Mouse (Mus musculus) intestine, embryonic 16.5 days (tissue): ENCODE results near the gene Cep68. TPM values are rescaled to one million over a fixed set of nuclear protein-coding genes. Genes with fewer than 3 reads are reported as not detected.

Experiments
- ATAC-seq: fragments of 200-750 bp; cut with Nextera tagmentation; 2 replicates; pipeline ENCODE4 v1.8.0; 2017; ENCODE audit warnings: moderate TSS enrichment, moderate library complexity
- H3K27ac ChIP-seq: fragments of 300-500 bp; sonication (generic); 2 replicates; pipeline ENCODE4 v1.5.1; 2014; ENCODE audit warnings: mild to moderate bottlenecking, low read length
- H3K27me3 ChIP-seq: fragments of 300-500 bp; sonication (generic); replicated peaks from 2 replicates; pipeline ENCODE4 v1.6.1; 2014; ENCODE audit warnings: low read length, control low read depth, mixed read lengths; ENCODE audit not compliant: control insufficient read depth, insufficient read depth
- H3K36me3 ChIP-seq: fragments of 300-500 bp; sonication (generic); 2 replicates; pipeline ENCODE4 v1.6.1; 2014; ENCODE audit warnings: low read length, control low read depth; ENCODE audit not compliant: control insufficient read depth, insufficient read depth
- H3K4me1 ChIP-seq: fragments of 300-500 bp; sonication (generic); 2 replicates; pipeline ENCODE4 v1.6.1; 2014; ENCODE audit warnings: low read length, control low read depth, mixed read lengths; ENCODE audit not compliant: control insufficient read depth, insufficient read depth
- H3K4me2 ChIP-seq: fragments of 300-500 bp; sonication (generic); 2 replicates; pipeline ENCODE4 v1.6.1; 2014; ENCODE audit warnings: low read depth, low read length, control low read depth
- H3K4me3 ChIP-seq: fragments of 300-500 bp; sonication (generic); 2 replicates; pipeline ENCODE4 v1.5.1; 2014; ENCODE audit warnings: mild to moderate bottlenecking, low read length
- H3K9ac ChIP-seq: fragments of 300-500 bp; sonication (generic); 2 replicates; pipeline ENCODE4 v1.6.1; 2014; ENCODE audit warnings: low read depth, low read length
- H3K9me3 ChIP-seq: fragments of 300-500 bp; sonication (generic); 2 replicates; pipeline ENCODE4 v1.6.1; 2016; ENCODE audit warnings: low read length, control low read depth; ENCODE audit not compliant: control insufficient read depth
- WGBS: fragments of 180-500 bp; shearing (Covaris S2); extraction: QIAGEN DNeasy Blood & Tissue Kit; methylation state at CpG from one replicate; pipeline ENCODE4 v1.1.7; 2014; 5-methylcytosine and 5-hydroxymethylcytosine counted together
- polyA plus RNA-seq: library from polyadenylated mRNA; unstranded; fragments of >200 nt; fragmentation: Nextera tagmentation; extraction: Ambion mirVana; gene quantifications from 2 replicates; pipeline ENCODE4 v1.2.1, GENCODE M21; 2015

The Cep68 gene
- polyA plus RNA-seq, 1 experiment from 2014 or later: 20.8 TPM

DNA sequence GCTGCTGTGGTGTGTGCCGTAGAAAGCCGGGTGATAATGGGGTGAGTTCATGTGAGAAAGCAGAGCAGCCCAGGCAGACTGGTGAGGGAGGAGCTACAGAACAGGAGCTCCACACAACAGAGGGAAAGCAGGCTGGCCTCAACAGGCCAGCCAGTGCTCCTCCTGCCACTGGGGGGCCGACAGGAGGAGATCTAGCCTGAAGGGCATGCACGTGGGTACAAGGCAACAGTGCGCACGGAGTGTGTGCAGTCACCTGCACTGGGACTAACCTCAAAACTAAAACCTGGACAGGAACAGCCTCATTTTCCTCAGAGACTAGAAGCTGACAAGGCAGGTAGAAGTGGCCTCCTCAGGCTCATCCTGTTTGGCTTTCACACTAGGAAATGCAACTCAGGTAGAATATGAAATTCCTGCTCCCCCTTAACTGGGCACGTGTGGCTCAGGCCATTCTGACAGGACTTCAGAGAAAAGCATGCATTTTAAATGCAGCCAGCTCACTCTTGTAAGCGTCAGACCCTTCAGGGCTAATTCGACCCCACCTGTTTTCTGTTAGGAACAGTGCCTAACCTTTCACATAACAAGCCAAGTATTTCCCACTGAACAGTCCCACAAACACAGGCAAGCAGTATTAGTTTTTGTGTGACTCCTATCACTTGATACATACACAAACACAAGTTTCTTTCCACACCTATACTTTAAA lies 5.9 kb downstream of the Cep68 start:
- Histone ChIP-seq H3K9me3 (no peaks in the 10 kb centered on the region), H3K4me2 (no peak overlapping the region), H3K36me3 (peaks cover 22% of the 10 kb centered on the region), H3K27ac (no peak overlapping the region), H3K4me3 (no peak overlapping the region), H3K9ac (no peak overlapping the region), H3K4me1 (peaks cover 29% of the 10 kb centered on the region), H3K27me3 (no peaks in the 10 kb centered on the region)
- WGBS: 52% methylated on average over 9 of the region's 9 CpGs
- peak; percentile 49; the same call in 1 of the 2 replicates for ATAC-seq

DNA sequence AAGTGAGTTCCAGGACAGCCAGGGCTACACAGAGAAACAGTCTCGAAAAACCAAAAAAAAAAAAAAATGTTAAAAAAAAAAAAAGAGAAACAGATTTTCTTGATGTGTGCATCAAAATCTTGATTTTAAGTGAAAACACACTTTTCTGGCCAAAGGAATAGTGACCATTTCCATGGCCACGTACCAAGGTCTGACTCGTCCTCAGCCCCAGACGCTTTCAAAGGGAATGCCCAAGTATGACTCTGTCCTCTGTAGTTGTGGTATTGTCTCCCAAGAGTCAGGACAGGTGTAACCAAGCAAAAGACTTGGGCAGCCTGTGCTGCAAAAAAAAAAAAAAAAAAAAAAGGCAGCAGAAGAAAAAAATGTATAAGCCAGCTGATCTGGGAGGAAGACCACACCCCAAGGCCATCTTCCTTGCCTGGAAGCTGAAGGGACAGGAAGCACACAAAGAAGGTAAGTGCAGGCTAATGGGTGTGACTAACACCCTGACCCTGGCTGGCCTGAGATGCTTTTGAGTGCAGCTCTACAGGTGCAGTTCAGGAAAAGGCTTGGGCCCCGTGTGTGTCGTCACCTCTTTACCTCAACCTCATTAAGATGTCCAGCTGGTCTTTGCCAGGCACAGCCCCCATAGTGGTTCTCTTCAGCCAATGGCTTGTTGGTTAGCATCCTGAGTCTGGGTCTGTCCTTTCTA lies 6.7 kb downstream of the Cep68 start:
- Histone ChIP-seq H3K4me3 (no peak overlapping the region), H3K36me3 (peaks cover 22% of the 10 kb centered on the region), H3K9ac (no peak overlapping the region), H3K27ac (no peak overlapping the region), H3K4me1 (peaks cover 21% of the 10 kb centered on the region; the same call in 1 of the 2 replicates), H3K27me3 (no peaks in the 10 kb centered on the region), H3K9me3 (no peaks in the 10 kb centered on the region), H3K4me2 (no peak overlapping the region)
- ATAC-seq: no peak
- 87% methylated on average over 6 of the region's 6 CpGs for WGBS

DNA sequence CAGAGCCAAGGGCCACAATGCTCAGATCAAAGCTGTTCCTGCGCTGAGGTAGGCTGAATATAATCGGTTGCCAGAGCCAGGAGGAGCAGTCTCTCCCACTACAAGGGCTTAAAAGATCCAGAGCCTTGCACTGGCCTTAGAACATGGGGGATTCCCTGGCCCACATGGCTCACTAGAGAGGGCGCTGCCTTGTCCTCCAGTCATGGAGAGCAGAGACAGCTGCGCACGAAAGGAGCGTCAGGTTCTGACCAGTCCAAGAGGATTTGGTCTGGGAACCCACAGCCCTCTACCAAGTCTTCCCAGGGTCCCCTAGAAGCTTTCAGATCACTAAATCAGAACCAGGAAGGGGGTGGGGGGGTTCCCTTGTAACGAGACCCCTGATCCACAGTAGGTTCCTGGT lies 7.9 kb downstream of the Cep68 start:
- 95% methylated on average over 7 of the region's 7 CpGs for WGBS
- Histone ChIP-seq H3K4me1 (peaks cover 13% of the 10 kb centered on the region; the same call in 1 of the 2 replicates), H3K36me3 (peaks cover 27% of the 10 kb centered on the region), H3K4me3 (no peak overlapping the region), H3K9me3 (no peaks in the 10 kb centered on the region), H3K27me3 (no peaks in the 10 kb centered on the region), H3K9ac (no peak overlapping the region), H3K4me2 (no peak overlapping the region), H3K27ac (no peak overlapping the region)
- ATAC-seq: no peak

DNA sequence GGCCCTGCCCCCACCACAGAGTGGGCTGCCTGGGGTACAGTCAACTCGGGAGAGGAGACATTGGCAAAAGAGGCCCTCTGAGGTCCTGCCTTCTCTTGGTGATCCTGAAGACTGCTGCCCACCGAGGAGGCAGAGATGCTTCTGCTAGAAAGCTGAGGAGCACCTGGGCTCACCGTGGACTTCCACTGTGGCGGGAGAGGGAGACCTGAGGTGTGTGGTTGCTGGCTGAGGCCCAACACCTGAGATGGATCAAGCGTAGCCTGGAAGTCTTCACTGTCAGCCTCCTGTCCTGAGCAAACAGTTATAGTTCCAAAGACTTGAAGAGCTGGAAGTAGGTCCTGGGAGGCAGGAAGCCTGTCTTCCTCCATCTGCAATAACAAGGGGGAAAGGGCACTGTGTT lies 8.9 kb downstream of the Cep68 start:
- Histone ChIP-seq H3K27ac (no peak overlapping the region), H3K4me1 (peaks cover 13% of the 10 kb centered on the region; the same call in 1 of the 2 replicates), H3K36me3 (peaks cover 29% of the 10 kb centered on the region), H3K4me3 (no peak overlapping the region), H3K9me3 (no peaks in the 10 kb centered on the region), H3K27me3 (no peaks in the 10 kb centered on the region), H3K9ac (no peak overlapping the region), H3K4me2 (no peak overlapping the region)
- no peak for ATAC-seq
- WGBS: 71% methylated on average over 5 of the region's 5 CpGs

- no peaks in the 10 kb centered on the region for H3K9me3 ChIP-seq
- H3K27me3 ChIP-seq: no peaks in the 10 kb centered on the region
- H3K4me2 ChIP-seq: no peak overlapping the region
- no peak overlapping the region for H3K27ac ChIP-seq
- 89% methylated on average over 9 of the region's 9 CpGs for WGBS
- ATAC-seq: no peak
- H3K9ac ChIP-seq: no peak overlapping the region
- peaks cover 9% of the 10 kb centered on the region; the same call in 1 of the 2 replicates for H3K4me1 ChIP-seq
- H3K4me3 ChIP-seq: no peak overlapping the region
- H3K36me3 ChIP-seq: peaks cover 27% of the 10 kb centered on the region
Observed at GRCm38 (mm10) chr11:20239279-20239861, 9.9 kb downstream of the Cep68 start.

DNA sequence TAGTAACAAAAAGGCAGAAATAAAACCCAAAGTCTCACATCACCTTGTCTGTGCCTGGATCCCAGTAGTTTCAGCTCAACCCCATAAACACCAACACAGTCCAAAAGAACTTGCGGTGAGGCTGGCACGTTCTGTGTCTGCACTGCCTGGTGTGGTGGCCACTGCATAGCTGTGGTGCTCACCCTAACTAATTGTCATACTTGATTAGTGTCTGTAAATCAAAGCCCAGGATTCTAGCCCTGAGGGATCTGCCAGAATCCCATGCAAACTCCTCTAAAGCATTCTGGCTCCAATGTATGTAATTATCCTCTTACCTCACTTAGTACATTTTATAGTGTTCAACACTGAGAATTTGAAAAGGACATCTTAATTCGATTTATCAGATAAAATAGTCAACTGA lies 11.3 kb downstream of the Cep68 start:
- H3K4me3 ChIP-seq: no peak overlapping the region
- H3K36me3 ChIP-seq: peaks cover 32% of the 10 kb centered on the region
- no peak overlapping the region for H3K27ac ChIP-seq
- WGBS: 94% methylated on average over 3 of the region's 3 CpGs
- no peak overlapping the region for H3K9ac ChIP-seq
- ATAC-seq: no peak
- 0 out of 2 replicates have a peak, but pooled peaks cover 3% of the 10 kb centered on the region for H3K4me1 ChIP-seq
- no peak overlapping the region for H3K4me2 ChIP-seq
- no peaks in the 10 kb centered on the region for H3K27me3 ChIP-seq
- H3K9me3 ChIP-seq: no peaks in the 10 kb centered on the region

- Histone ChIP-seq H3K9ac (no peak overlapping the region), H3K4me3 (no peak overlapping the region), H3K27me3 (no peaks in the 10 kb centered on the region), H3K4me2 (no peak overlapping the region), H3K4me1 (no peaks in the 10 kb centered on the region), H3K27ac (no peak overlapping the region), H3K36me3 (peaks cover 32% of the 10 kb centered on the region), H3K9me3 (no peaks in the 10 kb centered on the region)
- WGBS: 91% methylated on average over 7 of the region's 7 CpGs
- no peak for ATAC-seq
Observed at GRCm38 (mm10) chr11:20237018-20237417, 12.2 kb downstream of the Cep68 start.

DNA sequence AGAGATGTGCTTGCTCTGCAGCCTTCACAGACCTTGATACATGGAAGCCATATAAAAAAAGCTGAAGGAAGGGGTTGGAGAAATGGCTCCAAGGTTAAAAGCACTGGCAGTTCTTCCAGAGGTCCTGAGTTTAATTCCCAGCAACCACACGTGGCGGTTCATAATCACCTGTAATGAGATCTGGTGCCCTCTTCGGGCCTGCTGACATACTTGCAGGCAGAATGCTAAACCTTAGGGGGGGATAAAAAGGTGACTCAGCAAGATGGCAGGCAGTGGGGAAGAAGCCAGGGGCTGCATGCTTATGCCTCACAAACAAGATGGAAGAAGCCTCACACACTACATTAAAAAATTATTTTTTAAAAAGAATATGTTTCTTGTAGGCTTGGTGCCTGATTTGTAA lies 15.0 kb downstream of the Cep68 start:
- Histone ChIP-seq H3K4me1 (no peaks in the 10 kb centered on the region), H3K36me3 (peaks cover 26% of the 10 kb centered on the region), H3K27me3 (no peaks in the 10 kb centered on the region), H3K9ac (no peak overlapping the region), H3K4me3 (no peak overlapping the region), H3K9me3 (no peaks in the 10 kb centered on the region), H3K27ac (no peak overlapping the region), H3K4me2 (no peak overlapping the region)
- ATAC-seq: no peak
- WGBS: 74% methylated on average over 3 of the region's 3 CpGs

- H3K4me3 ChIP-seq: no peak overlapping the region
- WGBS: 72% methylated on average over 4 of the region's 5 CpGs
- H3K27ac ChIP-seq: 0 out of 2 replicates have a peak overlapping the region, but pooled peaks have one; percentile 17
- no peaks in the 10 kb centered on the region for H3K27me3 ChIP-seq
- H3K9ac ChIP-seq: no peak overlapping the region
- no peaks in the 10 kb centered on the region for H3K4me1 ChIP-seq
- peaks cover 28% of the 10 kb centered on the region for H3K36me3 ChIP-seq
- H3K9me3 ChIP-seq: no peaks in the 10 kb centered on the region
- no peak for ATAC-seq
- no peak overlapping the region for H3K4me2 ChIP-seq
Observed at GRCm38 (mm10) chr11:20232016-20232755, 17.0 kb downstream of the Cep68 start.
